Mouse (Mus musculus) kidney, postnatal 36 days (tissue): Measurements from ENCODE around the gene Izumo1r.
"Not testable (repeated sequence)": the region's sequence is repeated elsewhere in the genome, so short reads cannot be mapped to it uniquely, and the experiment has no call there.

Experiments
- DNase-seq, 2 experiments: peaks; one replicate each; pipeline ENCODE4 v3.0.0; 2021 to 2022; ENCODE audit warnings: mixed read lengths in 2 of 2

Izumo1r gene

GRCm38 (mm10) chr9:14904741-14905475 is 1.2 kb upstream of the Izumo1r start:
- no peak for DNase-seq

DNA sequence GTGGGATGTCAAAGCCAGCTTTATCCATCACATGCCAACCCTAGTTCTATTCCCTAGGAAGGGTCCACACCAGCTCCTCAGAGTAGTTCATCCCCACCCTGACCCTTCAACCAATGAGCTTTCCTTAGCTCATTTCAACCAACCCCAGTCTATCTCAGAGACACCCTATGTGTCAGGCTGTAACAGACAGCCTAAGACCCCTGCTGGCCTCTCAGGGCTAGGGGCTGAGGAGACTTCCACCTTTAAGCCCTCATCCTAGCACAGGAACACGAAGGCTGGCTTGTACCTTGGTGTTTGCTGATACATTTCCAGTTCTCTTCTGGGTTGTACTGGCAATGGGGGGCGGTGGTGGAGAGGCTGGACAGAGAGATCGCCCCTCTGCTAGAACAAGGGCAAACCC is 743 bp downstream of the Izumo1r start:
- no peak for DNase-seq

DNA sequence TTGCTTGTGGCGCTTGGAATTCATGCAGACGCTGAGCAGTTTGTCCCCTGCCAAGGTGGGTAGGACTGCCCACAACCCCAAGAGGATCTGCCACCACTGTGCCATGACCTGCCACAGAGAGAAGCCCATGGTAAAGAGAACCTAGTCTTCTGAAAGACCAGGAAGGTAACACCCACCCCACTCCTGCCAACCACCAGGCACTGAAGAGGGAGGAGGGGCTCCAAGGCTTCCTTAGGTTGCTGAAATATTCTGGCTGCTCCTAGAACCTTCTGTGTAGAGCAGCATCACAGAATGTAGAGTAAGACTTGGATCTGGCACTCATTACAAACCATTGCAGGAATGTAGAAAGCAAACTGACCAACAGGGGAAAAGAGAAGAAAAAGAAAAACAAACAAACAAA is 1.3 kb downstream of the Izumo1r start:
- no peak for DNase-seq

DNA sequence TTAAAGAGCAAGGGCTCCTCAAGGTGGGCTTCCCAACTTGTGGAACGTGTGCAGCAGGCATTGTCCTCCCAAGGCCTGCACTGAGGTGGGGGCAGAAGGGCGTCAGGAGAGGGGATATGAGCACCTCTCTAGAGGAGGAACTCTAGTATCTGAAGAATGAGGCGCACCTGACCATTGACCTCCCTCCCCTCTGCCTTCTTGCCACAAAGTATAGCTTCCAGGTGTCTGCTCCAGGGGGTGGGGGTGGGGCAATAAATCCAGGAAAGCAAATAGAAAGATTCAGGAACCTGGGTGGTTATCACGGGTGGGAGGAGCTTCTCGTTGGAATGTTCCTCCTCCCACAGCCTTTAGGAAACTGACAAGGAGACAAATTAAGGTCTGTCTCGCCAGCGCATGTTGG is 2.0 kb downstream of the Izumo1r start:
- no peak for DNase-seq

DNA sequence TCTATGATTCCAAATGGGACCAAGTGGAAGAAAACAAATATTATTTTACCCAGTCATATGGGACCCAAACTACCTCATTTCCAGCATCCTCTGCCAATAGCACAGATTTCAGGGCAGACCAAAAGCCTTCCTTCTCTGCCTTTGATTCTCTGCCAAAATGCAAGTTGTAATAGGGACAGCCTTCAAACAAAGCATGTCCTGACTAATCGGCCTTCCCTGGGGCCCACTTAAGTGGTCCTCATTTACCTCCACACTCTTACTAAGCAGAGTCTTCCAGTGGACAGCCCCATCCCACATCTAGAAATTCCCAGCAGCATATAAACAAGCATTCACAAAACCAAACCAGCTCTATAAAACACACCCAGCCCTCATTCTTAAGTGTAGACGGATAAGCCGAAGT is 6.6 kb downstream of the Izumo1r start:
- DNase-seq = no peak

GRCm38 (mm10) chr9:14895237-14895835 is 8.4 kb downstream of the Izumo1r start:
- DNase-seq = no peak

GRCm38 (mm10) chr9:14894628-14895027 is 9.1 kb downstream of the Izumo1r start:
- DNase-seq = no peak

- DNase-seq = no peak
Measured at GRCm38 (mm10) chr9:14893388-14893787, 10.4 kb downstream of the Izumo1r start.

DNA sequence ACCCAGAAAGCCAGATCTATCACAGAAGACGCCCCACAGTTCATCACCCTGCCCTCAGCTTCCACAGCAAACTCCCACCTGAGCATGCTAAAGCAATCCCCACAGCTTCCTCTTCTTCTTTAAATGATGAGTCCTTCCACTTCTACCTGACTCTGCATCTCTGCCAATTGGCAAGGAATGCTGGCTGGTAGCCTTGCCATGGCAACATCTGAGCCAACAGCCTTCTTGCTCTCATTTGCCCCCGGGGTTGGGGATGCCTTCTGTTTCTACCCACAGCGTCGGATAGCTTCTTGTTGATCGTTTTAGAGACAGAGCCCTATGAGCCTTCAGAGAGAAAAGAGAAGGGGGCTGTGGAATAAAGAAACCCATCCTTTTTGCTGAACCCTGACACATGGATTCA is 11.9 kb downstream of the Izumo1r start:
- DNase-seq = no peak

- DNase-seq = no peak
Measured at GRCm38 (mm10) chr9:14890699-14891098, 13.1 kb downstream of the Izumo1r start.

DNA sequence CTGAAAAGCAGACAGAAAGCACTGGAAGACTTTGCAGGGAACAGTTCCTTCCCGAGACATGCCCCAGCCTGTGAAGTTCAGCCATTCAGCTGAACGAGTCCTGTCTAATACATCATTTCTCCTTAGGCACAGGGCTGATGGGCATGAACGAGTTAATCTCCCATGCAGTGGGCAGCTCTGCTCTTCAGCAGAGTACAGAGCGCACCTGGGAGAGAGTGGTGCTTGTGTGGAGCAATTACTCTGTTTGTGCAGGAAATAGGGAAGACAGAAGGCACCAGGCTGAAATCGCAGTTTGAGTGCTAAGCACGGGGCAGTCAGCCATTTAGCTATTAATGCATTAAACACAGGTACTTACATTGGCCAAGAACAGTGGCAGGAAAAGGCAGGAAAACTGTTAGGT is 15.1 kb downstream of the Izumo1r start:
- DNase-seq = no peak

GRCm38 (mm10) chr9:14887787-14888382 is 15.9 kb downstream of the Izumo1r start:
- peak in 1 of 2 experiments; percentile 8 for DNase-seq

GRCm38 (mm10) chr9:14885954-14886353 is 17.8 kb downstream of the Izumo1r start:
- DNase-seq = no peak

GRCm38 (mm10) chr9:14885151-14885550 is 18.6 kb downstream of the Izumo1r start:
- no peak for DNase-seq

- peak in 1 of 2 experiments; percentile 4 for DNase-seq
Measured at GRCm38 (mm10) chr9:14884641-14885040, 19.1 kb downstream of the Izumo1r start.

DNA sequence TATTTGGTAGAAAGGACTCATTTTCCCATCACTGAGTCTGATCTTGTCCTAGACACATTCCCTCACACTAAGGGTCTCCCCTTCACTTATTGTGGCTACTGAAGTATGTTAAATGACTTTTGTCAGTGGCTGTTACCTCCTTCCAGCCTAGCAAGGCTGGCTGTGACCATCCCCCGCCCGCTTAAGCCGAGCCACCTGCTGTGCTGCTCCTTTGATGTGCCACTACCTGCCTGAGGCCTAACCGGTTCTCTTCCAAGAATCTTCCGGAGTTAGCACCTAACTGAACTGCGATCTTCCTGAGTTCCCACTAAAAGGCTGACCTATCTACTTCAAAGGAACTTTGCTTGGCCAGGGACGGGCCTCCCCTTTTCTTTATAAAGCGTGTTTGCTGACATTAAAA is 27.2 kb downstream of the Izumo1r start:
- DNase-seq = not testable (repeated sequence)

DNA sequence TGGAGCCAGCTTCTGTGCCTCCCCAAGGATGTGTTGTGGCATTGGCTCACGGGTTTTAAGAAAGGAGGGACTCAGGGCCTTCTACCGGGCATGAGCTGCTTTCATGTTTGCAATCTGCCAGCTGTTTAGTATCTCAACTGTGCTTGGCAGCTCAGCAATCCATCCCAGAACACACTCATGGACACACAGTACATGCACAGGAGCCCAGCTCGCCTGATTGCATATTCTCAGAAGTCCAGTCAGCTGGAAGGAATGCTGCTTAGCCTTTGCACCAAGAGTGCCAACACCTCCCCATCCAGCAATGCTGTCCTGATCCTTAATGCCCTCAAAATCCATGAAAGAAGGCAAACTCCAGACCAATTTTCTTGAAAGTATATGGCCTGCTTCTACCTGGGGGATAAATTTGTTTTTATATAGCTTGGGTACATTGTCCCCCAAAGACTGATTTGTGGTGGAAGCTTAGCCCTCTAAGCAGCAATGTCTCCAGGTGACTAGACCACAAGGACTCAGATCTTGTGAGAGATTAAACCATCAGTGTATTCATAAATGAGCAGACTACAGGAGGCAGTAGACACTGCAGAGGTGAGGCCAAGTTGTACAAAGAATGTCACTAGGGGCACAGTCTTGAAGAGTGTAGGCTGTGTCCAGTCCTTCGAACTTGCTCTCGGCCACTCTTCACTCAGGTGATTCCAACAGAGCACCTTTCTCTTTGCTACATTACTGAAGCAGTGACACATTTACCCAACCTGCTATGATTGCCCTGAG is 27.8 kb downstream of the Izumo1r start:
- no peak for DNase-seq

DNA sequence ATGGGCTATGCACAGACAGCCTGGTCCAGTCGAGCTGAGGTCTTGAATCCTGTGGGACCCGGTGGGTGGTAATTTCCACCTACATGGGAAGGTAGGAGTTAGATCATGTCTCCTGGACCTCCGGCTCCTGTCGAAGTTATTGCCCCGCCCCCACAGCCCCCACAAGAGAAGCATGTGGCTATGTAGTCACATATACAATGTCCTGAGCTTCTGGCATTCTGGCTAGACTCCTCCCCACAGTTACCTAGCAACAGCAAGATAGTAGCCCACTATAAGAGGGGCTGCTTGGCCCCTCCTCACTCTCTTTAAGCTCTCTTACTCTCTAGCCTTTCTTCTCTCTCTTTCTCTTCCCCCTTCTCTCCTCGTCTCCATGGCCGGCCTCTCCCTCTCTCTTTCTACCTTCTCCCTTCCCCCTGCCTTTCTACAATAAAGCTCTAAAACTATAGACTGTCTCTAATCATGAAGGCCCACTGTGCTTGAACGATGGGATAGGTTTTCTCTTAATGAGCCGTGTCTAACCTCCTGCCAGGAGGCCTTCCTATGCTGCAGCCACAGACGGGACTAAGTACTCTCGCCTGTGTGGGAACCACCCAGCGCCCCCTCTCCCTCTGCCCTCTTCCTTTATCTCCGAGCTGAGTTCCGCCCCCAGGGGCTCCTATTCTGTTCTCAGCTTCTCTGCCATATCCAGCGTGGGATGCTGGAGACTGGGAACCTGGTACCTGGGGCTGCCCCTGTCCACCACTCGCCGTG is 31.4 kb downstream of the Izumo1r start:
- DNase-seq = no peak

DNA sequence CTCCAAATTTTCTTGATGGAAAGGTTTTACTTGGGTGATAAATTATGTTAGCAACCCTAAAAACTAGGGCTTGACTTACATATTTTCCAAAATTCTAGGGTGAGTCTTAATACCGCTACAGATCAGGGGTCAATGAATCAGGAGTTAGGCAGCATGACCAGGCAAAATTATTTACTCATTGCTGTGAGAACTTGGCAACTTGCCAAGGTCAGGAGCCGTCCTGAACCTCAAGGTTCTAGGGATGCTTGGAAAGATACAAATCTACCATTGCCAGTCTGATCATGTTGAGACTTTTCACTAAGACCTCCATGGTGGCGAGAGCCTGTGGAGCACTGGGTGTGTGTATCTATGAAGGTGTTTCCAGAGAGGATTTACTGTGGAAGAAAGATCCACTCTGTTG is 32.2 kb downstream of the Izumo1r start:
- no peak for DNase-seq

- no peak for DNase-seq
Measured at GRCm38 (mm10) chr9:14870802-14871201, 32.9 kb downstream of the Izumo1r start.

- no peak for DNase-seq
Measured at GRCm38 (mm10) chr9:14870377-14870776, 33.4 kb downstream of the Izumo1r start.

DNA sequence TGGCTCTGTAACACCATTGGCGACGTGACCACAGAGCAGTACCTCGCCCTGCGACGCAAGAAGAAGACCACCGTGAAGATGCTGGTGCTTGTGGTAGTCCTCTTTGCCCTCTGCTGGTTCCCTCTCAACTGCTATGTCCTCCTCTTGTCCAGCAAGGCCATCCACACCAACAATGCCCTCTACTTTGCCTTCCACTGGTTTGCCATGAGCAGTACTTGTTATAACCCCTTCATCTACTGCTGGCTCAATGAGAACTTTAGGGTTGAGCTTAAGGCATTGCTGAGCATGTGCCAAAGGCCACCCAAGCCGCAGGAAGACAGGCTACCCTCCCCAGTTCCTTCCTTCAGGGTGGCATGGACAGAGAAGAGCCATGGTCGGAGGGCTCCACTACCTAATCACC is 35.4 kb downstream of the Izumo1r start:
- no peak for DNase-seq

GRCm38 (mm10) chr9:14866957-14867356 is 36.8 kb downstream of the Izumo1r start:
- DNase-seq = peak; percentile 12 to 65
